Mouse (Mus musculus): Measurements from ENCODE around the gene Pcnt. TPM values are rescaled to one million over a fixed set of nuclear protein-coding genes. Genes with fewer than 3 reads are reported as not detected.

Gene Pcnt
- total and polyA plus RNA-seq, 2 experiments from 2014 or later, result 9.5 to 17.6 TPM

DNA sequence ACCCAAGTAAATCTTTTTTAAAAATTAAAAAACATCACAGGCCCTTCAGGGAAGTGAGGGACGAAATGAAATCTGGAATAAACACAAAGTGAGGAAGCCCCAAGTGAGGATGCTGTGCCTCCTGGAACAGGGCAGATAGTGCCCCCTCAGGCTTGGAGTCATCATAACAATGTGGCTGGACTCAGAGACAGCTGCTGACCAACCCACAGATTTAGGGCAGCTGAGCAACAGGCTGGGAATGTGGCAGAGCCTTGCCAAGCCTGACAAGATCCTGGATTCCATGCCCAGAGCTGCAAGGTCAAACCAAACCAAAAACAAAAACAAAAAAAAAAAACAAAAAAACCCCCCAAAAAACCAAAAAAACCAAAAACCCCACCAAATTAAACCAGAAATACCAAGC lies 18.7 kb upstream of the Pcnt start:
- peaks cover 5% of the 10 kb centered on the region for H3K9me3 ChIP-seq (replicated peaks; ENCODE audit: control insufficient read depth, low read length)
- 97% methylated on average over 1 of the region's 1 CpGs for WGBS

DNA sequence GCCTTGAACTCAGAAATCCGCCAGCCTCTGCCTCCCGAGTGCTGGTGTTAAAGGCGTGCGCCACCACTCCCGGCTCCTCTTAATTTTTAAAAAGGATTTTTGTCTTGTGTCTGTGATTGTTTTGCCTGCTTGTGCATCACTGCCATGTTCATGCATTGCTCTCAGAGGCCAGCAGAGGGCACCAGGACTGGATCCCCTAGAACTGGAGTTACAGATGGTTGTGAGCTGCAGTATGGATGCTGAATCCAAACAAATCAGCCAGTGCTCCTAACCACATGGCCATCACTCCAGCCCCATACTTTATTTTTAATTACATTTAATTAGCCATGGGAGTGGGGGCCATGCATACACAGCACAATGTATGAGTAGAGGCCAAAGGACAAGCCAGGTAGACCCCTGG lies 12.7 kb upstream of the Pcnt start:
- Histone ChIP-seq H3K4me1 (ENCODE audit: control insufficient read depth, insufficient read depth) (no peaks in the 10 kb centered on the region), H3K36me3 (replicated peaks; ENCODE audit: control insufficient read depth, insufficient read depth, low read length) (no peaks in the 10 kb centered on the region), H3K27ac (ENCODE audit: low read depth) (no peak overlapping the region), H3K9me3 (replicated peaks; ENCODE audit: control insufficient read depth, low read length) (peaks cover 3% of the 10 kb centered on the region), H3K4me3 (ENCODE audit: low read depth, low read length) (no peak overlapping the region), H3K4me2 (ENCODE audit: low read depth, low read length) (no peak overlapping the region), H3K9ac (replicated peaks; ENCODE audit: low read depth, low read length) (no peak overlapping the region), H3K27me3 (ENCODE audit: control insufficient read depth, insufficient read depth, low read length) (no peaks in the 10 kb centered on the region)
- ATAC-seq (ENCODE audit: insufficient read depth, low read depth) (no peak), DNase-seq (ENCODE audit: low spot score) (peak; percentile 21)
- 29% methylated on average over 5 of the region's 5 CpGs for WGBS
- TF ChIP-seq EP300 (IDR thresholded peaks at IDR 0.05; ENCODE audit: low read depth) (no peak), CTCF (IDR thresholded peaks at IDR 0.05; ENCODE audit: low read depth) (peak; percentile 83)

More for the DNA sequence above, 18.7 kb upstream of the Pcnt start:
- Histone ChIP-seq H3K4me2 (ENCODE audit: low read depth, low read length) (no peak overlapping the region), H3K27ac (ENCODE audit: low read depth) (no peak overlapping the region), H3K4me3 (ENCODE audit: low read depth, low read length) (no peak overlapping the region), H3K4me1 (ENCODE audit: control insufficient read depth, insufficient read depth) (no peaks in the 10 kb centered on the region), H3K27me3 (ENCODE audit: control insufficient read depth, insufficient read depth, low read length) (no peaks in the 10 kb centered on the region), H3K36me3 (replicated peaks; ENCODE audit: control insufficient read depth, insufficient read depth, low read length) (no peaks in the 10 kb centered on the region), H3K9ac (replicated peaks; ENCODE audit: low read depth, low read length) (no peak overlapping the region)
- ATAC-seq (ENCODE audit: insufficient read depth, low read depth) (no peak), DNase-seq (ENCODE audit: low spot score) (no peak)
- TF ChIP-seq EP300 (IDR thresholded peaks at IDR 0.05; ENCODE audit: low read depth), result no peak
- no peak for TF ChIP-seq CTCF (IDR thresholded peaks at IDR 0.05; ENCODE audit: low read depth)

DNA sequence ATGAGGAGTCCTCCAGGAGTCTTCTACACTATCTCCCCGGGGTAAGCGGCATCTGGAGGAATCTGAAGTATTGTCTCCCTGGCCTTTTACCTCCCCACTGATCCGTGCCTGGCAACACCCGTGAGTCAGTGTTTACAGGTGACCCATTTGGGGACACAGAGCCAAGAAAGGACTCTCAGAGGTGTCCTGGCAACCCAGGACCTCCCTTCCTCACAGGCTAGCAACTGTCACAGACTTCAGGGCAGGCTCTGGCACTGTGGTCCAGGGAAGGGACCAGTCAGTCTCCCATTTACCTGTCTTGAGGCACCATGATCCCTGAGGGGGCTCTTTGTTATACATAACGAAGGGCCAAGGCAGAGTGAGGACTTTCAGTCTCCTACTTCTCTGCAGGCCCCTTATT lies 6.3 kb upstream of the Pcnt start, which contains the start of gene 2610028H24Rik:
2610028H24Rik (plus strand) TSS at position 231 of the 400 bp plus-strand sequence.
- no peak within 1 kb of the TSS for H3K4me2 ChIP-seq (ENCODE audit: low read depth, low read length)
- 72% methylated on average over 5 of the region's 5 CpGs for WGBS
- TF ChIP-seq EP300 (IDR thresholded peaks at IDR 0.05; ENCODE audit: low read depth), result no peak
- TF ChIP-seq CTCF (IDR thresholded peaks at IDR 0.05; ENCODE audit: low read depth), result no peak
- H3K4me1 ChIP-seq (ENCODE audit: control insufficient read depth, insufficient read depth), result peaks cover 20% of the 10 kb centered on the region
- peak within 1 kb of the TSS; percentile 23; the same call in 1 of the 2 replicates for H3K9ac ChIP-seq (replicated peaks; ENCODE audit: low read depth, low read length)
- no peaks in the 10 kb centered on the region for H3K9me3 ChIP-seq (replicated peaks; ENCODE audit: control insufficient read depth, low read length)
- ATAC-seq (ENCODE audit: insufficient read depth, low read depth) (no peak), DNase-seq (ENCODE audit: low spot score) (no peak)
- H3K36me3 ChIP-seq (replicated peaks; ENCODE audit: control insufficient read depth, insufficient read depth, low read length), result no peaks in the 10 kb centered on the region
- H3K4me3 ChIP-seq (ENCODE audit: low read depth, low read length), result no peak within 1 kb of the TSS
- H3K27ac ChIP-seq (ENCODE audit: low read depth), result peak within 1 kb of the TSS; percentile 73
- H3K27me3 ChIP-seq (ENCODE audit: control insufficient read depth, insufficient read depth, low read length), result no peaks in the 10 kb centered on the region

DNA sequence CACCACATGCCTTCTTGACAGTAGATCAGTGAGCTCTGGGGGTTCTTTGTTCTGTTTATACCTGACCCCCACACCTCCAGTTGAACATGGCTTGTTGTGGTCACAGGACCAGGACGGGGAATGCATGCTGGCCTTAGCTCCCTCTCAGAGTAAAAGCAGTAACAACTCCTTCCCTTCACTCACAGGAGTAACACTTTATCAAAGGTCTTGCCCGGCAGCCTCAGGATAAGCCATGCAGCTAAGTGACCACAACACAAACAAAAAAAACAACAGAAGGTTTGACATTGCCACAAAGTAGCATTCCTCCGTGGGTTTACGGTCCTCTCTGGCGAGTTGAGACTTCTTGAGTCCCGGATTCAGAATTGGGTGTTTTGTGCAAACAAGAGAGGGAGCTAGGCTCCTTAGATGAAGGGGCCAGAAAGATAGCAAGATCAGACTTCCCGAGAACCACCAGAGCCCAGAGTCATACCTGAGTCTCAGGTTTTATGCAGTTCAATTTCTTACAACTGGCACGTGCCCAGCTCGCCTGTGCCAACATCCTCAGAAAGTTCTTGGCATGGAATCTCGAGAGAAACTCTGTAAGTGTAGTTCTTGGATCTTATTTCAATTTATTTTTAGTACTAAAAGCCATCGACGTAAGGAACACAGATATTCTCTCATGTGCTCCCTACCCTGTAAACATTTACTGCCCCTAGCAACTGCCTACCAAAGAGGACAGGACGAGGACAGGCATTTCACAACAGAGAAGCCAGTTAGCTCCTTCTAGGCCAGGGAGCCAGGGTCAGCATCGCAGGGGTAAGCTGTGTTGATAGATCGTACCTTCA lies 5.0 kb upstream of the Pcnt start:
- H3K36me3 ChIP-seq (replicated peaks; ENCODE audit: control insufficient read depth, insufficient read depth, low read length), result no peaks in the 10 kb centered on the region
- WGBS, result 40% methylated on average over 15 of the region's 15 CpGs
- peak overlapping the region; percentile 73 for H3K27ac ChIP-seq (ENCODE audit: low read depth)
- H3K4me1 ChIP-seq (ENCODE audit: control insufficient read depth, insufficient read depth), result peaks cover 30% of the 10 kb centered on the region
- DNase-seq (ENCODE audit: low spot score) (peak; percentile 80), ATAC-seq (ENCODE audit: insufficient read depth, low read depth) (peak; percentile 72)
- TF ChIP-seq CTCF (IDR thresholded peaks at IDR 0.05; ENCODE audit: low read depth), result no peak
- H3K4me2 ChIP-seq (ENCODE audit: low read depth, low read length), result no peak overlapping the region
- no peak overlapping the region for H3K4me3 ChIP-seq (ENCODE audit: low read depth, low read length)
- no peaks in the 10 kb centered on the region for H3K9me3 ChIP-seq (replicated peaks; ENCODE audit: control insufficient read depth, low read length)
- no peaks in the 10 kb centered on the region for H3K27me3 ChIP-seq (ENCODE audit: control insufficient read depth, insufficient read depth, low read length)
- peak overlapping the region; percentile 23; the same call in 1 of the 2 replicates for H3K9ac ChIP-seq (replicated peaks; ENCODE audit: low read depth, low read length)

DNA sequence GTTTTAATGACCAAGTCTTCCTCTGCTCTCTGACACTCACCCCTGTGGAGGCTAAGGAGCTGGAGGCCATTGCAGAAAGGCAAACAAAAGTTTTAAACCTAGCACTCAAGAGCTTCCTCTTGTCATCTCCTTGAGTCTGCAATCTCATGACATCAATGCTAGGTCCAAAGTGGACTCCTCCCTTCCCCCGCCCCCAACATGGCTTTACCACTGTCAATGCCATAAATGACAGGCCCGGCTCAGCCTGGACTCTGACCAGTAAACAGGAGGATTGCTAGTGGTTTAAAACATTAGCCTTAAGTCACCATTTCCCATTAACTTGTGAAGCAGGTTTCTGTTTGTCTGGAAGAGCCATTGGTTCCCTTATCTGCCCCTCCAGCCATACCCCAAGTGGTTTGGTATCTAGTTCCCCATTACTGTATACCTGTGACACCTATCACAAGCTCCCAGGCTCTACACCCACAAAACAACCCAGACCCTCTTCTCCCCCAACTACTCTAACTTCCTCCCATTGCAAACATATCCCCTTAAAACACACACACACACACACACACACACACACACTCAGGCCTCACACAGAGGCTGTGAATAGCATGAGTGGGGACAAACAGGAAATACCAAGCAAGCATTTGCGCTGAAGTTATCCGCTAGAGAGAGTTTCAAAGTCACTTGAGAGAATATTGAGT lies 3.6 kb upstream of the Pcnt start:
- Histone ChIP-seq H3K27me3 (ENCODE audit: control insufficient read depth, insufficient read depth, low read length) (no peaks in the 10 kb centered on the region), H3K4me2 (ENCODE audit: low read depth, low read length) (no peak overlapping the region), H3K4me1 (ENCODE audit: control insufficient read depth, insufficient read depth) (peaks cover 38% of the 10 kb centered on the region), H3K36me3 (replicated peaks; ENCODE audit: control insufficient read depth, insufficient read depth, low read length) (no peaks in the 10 kb centered on the region), H3K4me3 (ENCODE audit: low read depth, low read length) (no peak overlapping the region), H3K9ac (replicated peaks; ENCODE audit: low read depth, low read length) (no peak overlapping the region), H3K27ac (ENCODE audit: low read depth) (peak overlapping the region; percentile 73; the same call in 1 of the 2 replicates), H3K9me3 (replicated peaks; ENCODE audit: control insufficient read depth, low read length) (no peaks in the 10 kb centered on the region)
- DNase-seq (ENCODE audit: low spot score) (peak; percentile 36), ATAC-seq (ENCODE audit: insufficient read depth, low read depth) (no peak)
- TF ChIP-seq CTCF (IDR thresholded peaks at IDR 0.05; ENCODE audit: low read depth) (no peak), EP300 (IDR thresholded peaks at IDR 0.05; ENCODE audit: low read depth) (no peak)
- 66% methylated on average over 4 of the region's 4 CpGs for WGBS
